Mouse (Mus musculus) liver, embryonic 14.5 days (tissue): ENCODE measurements around the gene Cfap221. TPM values are rescaled to one million over a fixed set of nuclear protein-coding genes. Genes with fewer than 3 reads are reported as not detected.

Experiments used
- ATAC-seq: fragments of 200-750 bp; cut with Nextera tagmentation; 2 replicates; pipeline ENCODE4 v1.8.0; 2017; ENCODE audit warnings: moderate number of reproducible peaks, mild to moderate bottlenecking, moderate library complexity; ENCODE audit not compliant: insufficient read depth
- DNase-seq, 3 experiments: peaks; one replicate each; pipeline ENCODE4 v3.0.0-alpha.2; 2012 to 2013; ENCODE audit warnings: low read depth in 3 of 3, low spot score in 3 of 3
- H3K27ac ChIP-seq: fragments of 300-500 bp; sonication (generic); 2 replicates; pipeline ENCODE4 v1.5.1; 2014; ENCODE audit warnings: moderate library complexity, mild to moderate bottlenecking, control low read depth, inconsistent platforms
- H3K27me3 ChIP-seq: fragments of 300-500 bp; sonication (generic); 2 replicates; pipeline ENCODE4 v1.6.1; 2014; ENCODE audit warnings: mild to moderate bottlenecking, low read length, moderate library complexity; ENCODE audit not compliant: control insufficient read depth, insufficient read depth
- H3K36me3 ChIP-seq: fragments of 300-500 bp; sonication (generic); replicated peaks from 2 replicates; pipeline ENCODE4 v1.6.1; 2014; ENCODE audit warnings: low read depth; ENCODE audit not compliant: control insufficient read depth, insufficient read depth
- H3K4me1 ChIP-seq, 2 experiments: fragments of 200-500 bp in 1 of 2; fragments of 300-500 bp in 1 of 2; sonication (generic) in 1 of 2; replicated peaks; 2 replicates each; pipeline ENCODE4 v1.6.1; 2012 to 2014; ENCODE audit warnings: antibody characterized with exemption in 1 of 2, inconsistent platforms in 1 of 2, low read length in 1 of 2; ENCODE audit not compliant: control insufficient read depth in 2 of 2, insufficient read depth in 2 of 2
- H3K4me2 ChIP-seq: fragments of 300-500 bp; sonication (generic); 2 replicates; pipeline ENCODE4 v1.6.1; 2014; ENCODE audit warnings: low read depth, mild to moderate bottlenecking, control low read depth, moderate library complexity
- H3K4me3 ChIP-seq, 2 experiments: fragments of 200-500 bp in 1 of 2; fragments of 300-500 bp in 1 of 2; sonication (generic) in 1 of 2; 2 replicates each; pipeline ENCODE4 v1.5.1; 2012 to 2014; ENCODE audit warnings: low read depth in 2 of 2, low read length in 2 of 2, mild to moderate bottlenecking in 2 of 2, control low read depth in 1 of 2, inconsistent platforms in 1 of 2, moderate library complexity in 1 of 2; ENCODE audit not compliant: insufficient read depth in 1 of 2
- H3K9ac ChIP-seq: fragments of 300-500 bp; sonication (generic); replicated peaks from 2 replicates; pipeline ENCODE4 v1.6.1; 2014; ENCODE audit warnings: mild to moderate bottlenecking, control low read depth, moderate library complexity
- H3K9me3 ChIP-seq: fragments of 300-500 bp; sonication (generic); 2 replicates; pipeline ENCODE4 v1.6.1; 2016; ENCODE audit warnings: low read length, mixed read lengths; ENCODE audit not compliant: control insufficient read depth
- CTCF ChIP-seq: IDR thresholded peaks from 2 replicates; pipeline ENCODE4 v1.5.1; 2016; ENCODE audit warnings: antibody characterized with exemption, low read depth, control low read depth
- EP300 ChIP-seq: IDR thresholded peaks from 2 replicates; pipeline ENCODE4 v1.6.1; 2016; ENCODE audit warnings: antibody characterized with exemption, low read depth
- WGBS: fragments of 180-500 bp; shearing (Covaris S2); extraction: QIAGEN DNeasy Blood & Tissue Kit; methylation state at CpG from one replicate; pipeline ENCODE4 v1.1.7; 2014; ENCODE audit not compliant: insufficient replicate concordance; 5-methylcytosine and 5-hydroxymethylcytosine counted together
- polyA plus RNA-seq, 2 experiments: library from polyadenylated mRNA; depleted of rRNA in 1 of 2; stranded (reverse) in 1 of 2; unstranded in 1 of 2; fragments of >200 nt; fragmentation: Nextera tagmentation in 1 of 2; extraction: Ambion mirVana in 1 of 2; gene quantifications; 2 replicates each; pipeline versions ENCODE4 v1.2.1 to v1.2.3; 2012 to 2014

Gene Cfap221
- polyA plus RNA-seq, 2 experiments = not detected

DNA sequence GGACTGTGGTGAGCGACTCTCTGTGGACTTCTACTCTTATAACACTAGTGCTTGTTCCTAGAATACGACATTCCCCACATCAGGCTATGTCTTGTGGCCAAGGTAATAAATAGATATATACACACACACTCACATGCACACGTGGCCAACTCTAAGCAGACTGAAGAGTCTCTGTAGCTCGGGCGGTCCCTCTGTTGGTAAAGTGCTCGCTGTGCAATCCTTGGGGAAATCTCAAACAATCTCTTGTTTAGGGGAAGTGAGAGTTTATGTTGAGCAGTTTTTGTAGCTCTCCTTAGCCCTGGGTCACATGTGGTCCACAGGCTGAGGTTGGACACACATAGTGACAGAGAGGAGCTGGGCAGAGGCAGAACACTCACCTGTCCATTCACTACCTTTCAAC lies 104.1 kb downstream of the Cfap221 start:
- no peak overlapping the region for H3K27ac ChIP-seq
- H3K4me2 ChIP-seq = no peak overlapping the region
- ATAC-seq = no peak
- 65% methylated on average over 6 of the region's 6 CpGs for WGBS
- TF ChIP-seq EP300 (no peak), CTCF (no peak)
- no peak overlapping the region for H3K9ac ChIP-seq
- DNase-seq = no peak
- H3K9me3 ChIP-seq = no peaks in the 10 kb centered on the region
- no peak overlapping the region for H3K4me3 ChIP-seq
- no peaks in the 10 kb centered on the region for H3K36me3 ChIP-seq
- no peaks in the 10 kb centered on the region for H3K4me1 ChIP-seq
- H3K27me3 ChIP-seq = no peaks in the 10 kb centered on the region

DNA sequence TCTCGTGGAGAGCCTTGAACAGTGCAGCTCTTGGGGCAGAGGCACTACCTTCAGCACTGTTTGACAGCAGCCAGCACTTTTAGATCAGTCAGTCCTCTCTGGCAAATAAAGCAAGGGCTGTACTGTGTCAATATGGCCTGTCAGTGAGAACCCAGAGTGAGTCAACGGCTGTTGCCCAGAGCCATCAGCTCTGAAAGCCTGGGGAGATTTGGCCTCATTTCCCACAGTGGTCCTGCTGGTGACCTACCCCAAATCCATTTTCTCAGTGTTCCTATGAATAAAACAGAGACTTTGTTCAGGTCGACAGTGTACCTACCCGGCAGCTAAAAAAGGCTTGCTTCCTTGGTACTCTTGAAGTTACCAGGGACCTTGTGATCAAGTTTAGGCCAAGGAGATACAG lies 105.2 kb downstream of the Cfap221 start:
- H3K9me3 ChIP-seq = no peaks in the 10 kb centered on the region
- H3K4me3 ChIP-seq = no peak overlapping the region
- 42% methylated on average over 4 of the region's 4 CpGs for WGBS
- no peaks in the 10 kb centered on the region for H3K27me3 ChIP-seq
- ATAC-seq (no peak), DNase-seq (no peak)
- no peaks in the 10 kb centered on the region for H3K4me1 ChIP-seq
- no peak overlapping the region for H3K9ac ChIP-seq
- H3K27ac ChIP-seq = no peak overlapping the region
- no peaks in the 10 kb centered on the region for H3K36me3 ChIP-seq
- TF ChIP-seq EP300 = no peak
- no peak for TF ChIP-seq CTCF
- no peak overlapping the region for H3K4me2 ChIP-seq

DNA sequence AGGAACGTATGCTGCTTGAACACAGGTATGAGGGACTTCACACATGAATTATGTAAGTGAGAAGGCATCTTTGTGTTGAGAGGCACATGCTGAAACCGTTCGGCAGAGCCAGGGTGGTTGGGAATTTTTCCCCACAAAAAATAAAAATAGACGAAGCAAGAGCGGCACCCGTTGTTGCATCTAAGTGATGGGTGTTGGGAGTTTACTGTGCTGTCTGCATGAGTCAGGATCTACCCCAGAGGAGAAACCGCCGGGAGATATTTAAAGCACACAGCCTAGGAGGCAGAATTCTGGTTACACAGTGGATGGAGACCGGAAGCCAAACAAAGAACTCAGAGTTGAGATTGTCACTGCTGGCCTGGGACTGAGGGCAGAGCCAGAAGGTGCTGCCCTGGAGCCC lies 105.9 kb downstream of the Cfap221 start:
- no peak for TF ChIP-seq CTCF
- no peak for TF ChIP-seq EP300
- Histone ChIP-seq H3K9ac (no peak overlapping the region), H3K27me3 (no peaks in the 10 kb centered on the region), H3K36me3 (no peaks in the 10 kb centered on the region), H3K27ac (no peak overlapping the region), H3K4me1 (no peaks in the 10 kb centered on the region), H3K4me3 (no peak overlapping the region), H3K9me3 (no peaks in the 10 kb centered on the region), H3K4me2 (no peak overlapping the region)
- WGBS = 70% methylated on average over 9 of the region's 9 CpGs
- DNase-seq (no peak), ATAC-seq (no peak)

DNA sequence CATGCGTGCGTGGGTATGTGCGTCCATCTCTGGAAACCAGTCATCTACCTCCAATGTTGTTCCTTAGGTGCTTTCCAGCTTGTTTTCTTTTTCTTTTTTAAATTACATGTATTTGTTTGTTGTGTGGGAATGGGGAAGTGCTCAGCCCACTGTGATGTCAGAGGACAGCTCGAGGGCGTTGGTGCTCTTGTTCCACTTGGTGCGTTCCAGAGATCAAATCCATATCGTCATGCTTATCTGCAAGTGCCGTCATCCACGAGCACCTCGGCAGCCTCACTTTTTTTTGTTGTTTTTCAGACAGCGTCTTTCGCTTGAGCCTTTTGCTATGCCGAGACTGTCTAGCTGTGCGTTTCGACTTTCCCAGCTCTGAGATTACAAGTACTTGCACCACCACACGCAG lies 107.7 kb downstream of the Cfap221 start:
- Histone ChIP-seq H3K4me1 (no peaks in the 10 kb centered on the region; a peak in 1 of 4 replicates), H3K4me3 (no peak overlapping the region), H3K27me3 (no peaks in the 10 kb centered on the region), H3K9ac (no peak overlapping the region; the same call in 1 of the 2 replicates), H3K9me3 (no peaks in the 10 kb centered on the region), H3K36me3 (no peaks in the 10 kb centered on the region), H3K4me2 (no peak overlapping the region), H3K27ac (no peak overlapping the region)
- DNase-seq (no peak), ATAC-seq (no peak)
- 71% methylated on average over 16 of the region's 16 CpGs for WGBS
- no peak for TF ChIP-seq EP300
- no peak for TF ChIP-seq CTCF

DNA sequence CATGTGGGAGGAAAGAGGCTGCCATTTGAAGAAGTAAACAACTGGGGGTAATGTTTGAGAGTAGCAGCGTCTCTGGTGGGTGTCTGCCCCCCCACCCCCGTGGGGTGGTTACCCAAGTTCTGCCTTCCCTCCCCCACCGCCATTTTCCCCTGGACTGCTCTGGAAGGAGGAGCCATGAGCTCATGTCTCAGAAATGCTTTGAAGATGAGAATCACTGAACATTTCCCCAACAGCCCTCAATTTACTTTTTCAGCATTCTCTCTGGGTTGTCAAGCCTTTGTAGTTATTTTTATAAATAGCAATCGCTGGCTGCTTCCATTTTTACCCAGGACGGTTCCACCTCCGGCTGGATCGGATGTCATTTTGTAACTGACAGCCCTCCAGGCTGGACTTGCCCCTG lies 110.7 kb downstream of the Cfap221 start:
- no peak for ATAC-seq
- Histone ChIP-seq H3K27me3 (no peaks in the 10 kb centered on the region), H3K9me3 (no peaks in the 10 kb centered on the region), H3K9ac (no peak overlapping the region), H3K4me3 (no peak overlapping the region), H3K4me2 (no peak overlapping the region), H3K4me1 (no peaks in the 10 kb centered on the region; a peak in 1 of 4 replicates), H3K36me3 (no peaks in the 10 kb centered on the region), H3K27ac (no peak overlapping the region)
- 65% methylated on average over 7 of the region's 7 CpGs for WGBS
- TF ChIP-seq CTCF = no peak
- no peak for TF ChIP-seq EP300
- no peak for DNase-seq
